Mouse (Mus musculus) small intestine, adult 2 months (tissue): ENCODE measurements at regions not wholly inside any gene's neighbourhood (a gene's known extent, or its start where the extent isn't known, plus 50 kb on each side); places are given as distances from the start of the nearest gene placed in this dataset.

Source experiments
- H3K27ac ChIP-seq: fragments of 200-500 bp; 2 replicates; pipeline ENCODE4 v1.5.1; 2012; ENCODE audit warnings: low read depth, low read length, control low read depth, inconsistent platforms; ENCODE audit not compliant: insufficient read depth
- H3K27me3 ChIP-seq: fragments of 200-500 bp; 2 replicates; pipeline ENCODE4 v1.6.1; 2012; ENCODE audit warnings: mild to moderate bottlenecking, moderate library complexity, low read length, inconsistent platforms; ENCODE audit not compliant: control insufficient read depth, insufficient read depth
- H3K36me3 ChIP-seq: fragments of 200-500 bp; 2 replicates; pipeline ENCODE4 v1.6.1; 2012; ENCODE audit warnings: mild to moderate bottlenecking, low read length, control low read depth, inconsistent platforms; ENCODE audit not compliant: control insufficient read depth, insufficient read depth
- H3K4me1 ChIP-seq: fragments of 200-500 bp; 2 replicates; pipeline ENCODE4 v1.6.1; 2012; ENCODE audit warnings: low read length, inconsistent platforms, mixed read lengths; ENCODE audit not compliant: control insufficient read depth, insufficient read depth, insufficient read length
- H3K4me3 ChIP-seq: fragments of 200-500 bp; 2 replicates; pipeline ENCODE4 v1.5.1; 2012; ENCODE audit warnings: low read depth, mild to moderate bottlenecking, control low read depth, inconsistent platforms, low read length, moderate library complexity
- CTCF ChIP-seq: fragments of 200-500 bp; IDR thresholded peaks from 2 replicates; pipeline ENCODE4 v1.5.1; 2012; ENCODE audit warnings: low read depth, mild to moderate bottlenecking, control low read depth, inconsistent platforms, low read length, moderate library complexity, mixed read lengths; ENCODE audit not compliant: insufficient replicate concordance, insufficient read length; ENCODE audit errors: extremely low read depth
- POLR2A ChIP-seq: fragments of 200-500 bp; IDR thresholded peaks from 2 replicates; pipeline ENCODE4 v1.6.1; 2012; ENCODE audit warnings: low read depth, mild to moderate bottlenecking, control low read depth, inconsistent platforms, low read length, moderate library complexity
- WGBS: fragments of 180-500 bp; shearing (Covaris S2); methylation state at CpG from one replicate; pipeline ENCODE4 v1.1.7; 2018; 5-methylcytosine and 5-hydroxymethylcytosine counted together

DNA sequence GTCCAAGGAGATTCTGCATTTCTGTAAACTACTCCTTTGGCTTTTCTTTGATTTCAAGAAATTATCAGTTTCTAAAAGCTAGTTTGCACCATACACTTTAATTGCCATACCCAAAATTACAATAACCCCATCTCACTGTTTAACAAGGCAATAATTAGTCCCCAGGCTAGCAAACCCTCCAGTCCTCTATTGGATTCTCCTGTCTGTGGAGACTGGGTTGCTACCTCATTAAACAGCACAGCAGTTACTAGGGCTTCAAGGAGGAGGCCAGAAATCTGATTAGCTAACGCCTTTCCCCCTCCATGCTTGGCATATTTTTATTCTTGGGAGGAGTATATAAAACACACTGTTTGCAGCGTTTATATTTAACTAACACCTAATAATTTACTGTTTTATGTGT lies 119.1 kb downstream of the Hsd17b3 start:
- WGBS: 87% methylated on average over 2 of the region's 2 CpGs
- TF ChIP-seq POLR2A (no peak), CTCF (no peak)
- no peak overlapping the region for H3K4me3 ChIP-seq
- H3K27ac ChIP-seq: no peak overlapping the region
- no peaks in the 10 kb centered on the region for H3K36me3 ChIP-seq
- H3K27me3 ChIP-seq: no peaks in the 10 kb centered on the region
- no peaks in the 10 kb centered on the region for H3K4me1 ChIP-seq

DNA sequence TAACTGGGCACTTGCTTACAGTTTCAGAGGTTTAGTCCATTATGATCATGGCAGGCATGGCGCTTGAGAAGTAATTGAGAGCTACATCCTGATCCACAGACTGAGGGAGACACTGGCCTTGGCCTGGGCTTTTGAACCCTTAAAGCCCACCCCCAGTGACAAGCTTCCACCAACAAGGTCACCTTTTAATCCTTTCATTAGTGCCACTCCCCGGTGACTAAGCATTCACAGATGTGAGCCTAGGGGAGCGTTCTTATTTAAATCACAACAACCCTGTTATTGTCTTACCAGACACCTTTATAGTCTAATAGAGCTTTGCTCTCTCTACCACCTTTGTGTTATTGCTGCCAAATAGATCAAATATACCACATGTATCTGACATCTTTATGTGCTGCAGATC lies 120.4 kb downstream of the Hsd17b3 start:
- no peaks in the 10 kb centered on the region for H3K36me3 ChIP-seq
- TF ChIP-seq POLR2A (no peak), CTCF (no peak)
- no peak overlapping the region for H3K27ac ChIP-seq
- H3K4me1 ChIP-seq: no peaks in the 10 kb centered on the region
- no peaks in the 10 kb centered on the region for H3K27me3 ChIP-seq
- WGBS: 85% methylated on average over 3 of the region's 3 CpGs
- no peak overlapping the region for H3K4me3 ChIP-seq

DNA sequence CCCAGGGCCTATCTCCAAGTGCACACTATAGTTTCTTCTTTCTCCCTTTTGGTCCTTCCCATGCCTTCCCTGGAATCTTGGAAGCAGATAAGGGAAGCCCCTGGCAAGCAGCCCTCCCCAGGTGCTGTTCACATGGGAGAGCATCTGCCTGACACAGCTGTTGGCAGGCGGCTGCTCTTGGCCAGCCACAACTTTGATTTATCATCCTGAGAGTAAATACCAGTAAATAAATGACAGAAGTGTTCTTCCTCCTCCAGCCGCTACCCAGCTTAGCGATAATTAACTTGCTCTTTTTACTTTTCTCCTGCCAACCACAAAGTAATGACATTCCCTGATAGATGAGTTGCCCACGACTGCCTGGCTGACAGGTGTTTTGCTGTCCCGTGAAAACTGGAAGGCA lies 131.9 kb downstream of the Hsd17b3 start:
- Histone ChIP-seq H3K4me3 (no peak overlapping the region), H3K27me3 (no peaks in the 10 kb centered on the region), H3K27ac (no peak overlapping the region), H3K4me1 (no peaks in the 10 kb centered on the region; the same call in 1 of the 2 replicates), H3K36me3 (no peaks in the 10 kb centered on the region)
- WGBS: 5% methylated on average over 5 of the region's 5 CpGs
- no peak for TF ChIP-seq CTCF
- TF ChIP-seq POLR2A: no peak

- 79% methylated on average over 2 of the region's 2 CpGs for WGBS
- no peak overlapping the region for H3K27ac ChIP-seq
- TF ChIP-seq CTCF: no peak
- no peak for TF ChIP-seq POLR2A
- H3K36me3 ChIP-seq: no peaks in the 10 kb centered on the region
- H3K4me1 ChIP-seq: peaks cover 4% of the 10 kb centered on the region
- no peaks in the 10 kb centered on the region for H3K27me3 ChIP-seq
- no peak overlapping the region for H3K4me3 ChIP-seq
These were observed 134.7 kb downstream of the Hsd17b3 start for GRCm38 (mm10) chr13:63954305-63954704.

- Histone ChIP-seq H3K27me3 (no peaks in the 10 kb centered on the region), H3K27ac (no peak overlapping the region), H3K36me3 (no peaks in the 10 kb centered on the region), H3K4me1 (peaks cover 4% of the 10 kb centered on the region), H3K4me3 (no peak overlapping the region)
- no peak for TF ChIP-seq POLR2A
- TF ChIP-seq CTCF: no peak
- 23% methylated on average over 9 of the region's 9 CpGs for WGBS
These were observed 136.9 kb downstream of the Hsd17b3 start for GRCm38 (mm10) chr13:63951922-63952734.

- TF ChIP-seq POLR2A (no peak), CTCF (no peak)
- Histone ChIP-seq H3K4me1 (peaks cover 4% of the 10 kb centered on the region), H3K36me3 (no peaks in the 10 kb centered on the region), H3K4me3 (no peak overlapping the region), H3K27me3 (no peaks in the 10 kb centered on the region), H3K27ac (no peak overlapping the region; the same call in 1 of the 2 replicates)
- WGBS: 64% methylated on average over 8 of the region's 8 CpGs
These were observed 136.1 kb downstream of the Ercc6l2 start for GRCm38 (mm10) chr13:63951136-63951535.
